Mouse (Mus musculus): Measurements from ENCODE around the gene Acad8. TPM values are rescaled to one million over a fixed set of nuclear protein-coding genes. Genes with fewer than 3 reads are reported as not detected.

The Acad8 gene
- total and polyA plus RNA-seq, 3 experiments: 32.0 to 56.3 (median 51.6) TPM

GRCm38 (mm10) chr9:26993900-26994299, 5.5 kb downstream of the Acad8 start:
- Histone ChIP-seq H3K4me3 (no peak overlapping the region), H3K4me1 (ENCODE audit: control insufficient read depth, insufficient read depth, low read length) (peaks cover 3% of the 10 kb centered on the region), H3K79me2 (replicated peaks; ENCODE audit: control insufficient read depth, insufficient read depth, low read length) (peaks cover 3% of the 10 kb centered on the region), H3K36me3 (ENCODE audit: control insufficient read depth, insufficient read depth, low read length) (peaks cover 2% of the 10 kb centered on the region; the same call in 1 of the 2 replicates), H3K27ac (no peak overlapping the region), H3K9ac (ENCODE audit: low read depth, low read length) (no peak overlapping the region), H3K27me3 (ENCODE audit: control insufficient read depth, insufficient read depth, low read length) (no peaks in the 10 kb centered on the region)
- intact Hi-C loops (cut with DNase I): no loop called here
- WGBS: 61% methylated on average over 3 of the region's 3 CpGs
- DNase-seq: no peak
- TF ChIP-seq EP300 (IDR thresholded peaks at IDR 0.05; ENCODE audit: insufficient read depth, low read depth, low read length) (no peak), CTCF (IDR thresholded peaks at IDR 0.05) (no peak), POLR2A (IDR thresholded peaks at IDR 0.05; ENCODE audit: insufficient read depth, low read depth, low read length) (no peak)

- Histone ChIP-seq H3K4me1 (ENCODE audit: control insufficient read depth, insufficient read depth, low read length) (peaks cover 2% of the 10 kb centered on the region), H3K36me3 (ENCODE audit: control insufficient read depth, insufficient read depth, low read length) (peaks cover under 1% of the 10 kb centered on the region; the same call in 1 of the 2 replicates), H3K9ac (ENCODE audit: low read depth, low read length) (no peak overlapping the region), H3K27ac (no peak overlapping the region), H3K27me3 (ENCODE audit: control insufficient read depth, insufficient read depth, low read length) (no peaks in the 10 kb centered on the region), H3K4me3 (no peak overlapping the region), H3K79me2 (replicated peaks; ENCODE audit: control insufficient read depth, insufficient read depth, low read length) (peaks cover 2% of the 10 kb centered on the region)
- no peak for DNase-seq
- intact Hi-C loops (cut with DNase I): no loop called here
- 78% methylated on average over 10 of the region's 10 CpGs for WGBS
- no peak for TF ChIP-seq POLR2A (IDR thresholded peaks at IDR 0.05; ENCODE audit: insufficient read depth, low read depth, low read length)
- TF ChIP-seq EP300 (IDR thresholded peaks at IDR 0.05; ENCODE audit: insufficient read depth, low read depth, low read length): no peak
- TF ChIP-seq CTCF (IDR thresholded peaks at IDR 0.05): no peak
Observed at GRCm38 (mm10) chr9:26993118-26993517, 6.2 kb downstream of the Acad8 start.

GRCm38 (mm10) chr9:26990181-26990580, 9.2 kb downstream of the Acad8 start:
- intact Hi-C loops (cut with DNase I): no loop called here
- H3K36me3 ChIP-seq (ENCODE audit: control insufficient read depth, insufficient read depth, low read length): peaks cover 2% of the 10 kb centered on the region
- DNase-seq: no peak
- H3K4me3 ChIP-seq: no peak overlapping the region
- TF ChIP-seq CTCF (IDR thresholded peaks at IDR 0.05) (no peak), POLR2A (IDR thresholded peaks at IDR 0.05; ENCODE audit: insufficient read depth, low read depth, low read length) (no peak), EP300 (IDR thresholded peaks at IDR 0.05; ENCODE audit: insufficient read depth, low read depth, low read length) (no peak)
- H3K27me3 ChIP-seq (ENCODE audit: control insufficient read depth, insufficient read depth, low read length): no peaks in the 10 kb centered on the region
- H3K9ac ChIP-seq (ENCODE audit: low read depth, low read length): no peak overlapping the region
- no peaks in the 10 kb centered on the region for H3K79me2 ChIP-seq (replicated peaks; ENCODE audit: control insufficient read depth, insufficient read depth, low read length)
- 79% methylated on average over 4 of the region's 4 CpGs for WGBS
- no peak overlapping the region for H3K27ac ChIP-seq
- H3K4me1 ChIP-seq (ENCODE audit: control insufficient read depth, insufficient read depth, low read length): no peaks in the 10 kb centered on the region

GRCm38 (mm10) chr9:26985668-26986277, 13.6 kb downstream of the Acad8 start:
- H3K27me3 ChIP-seq (ENCODE audit: control insufficient read depth, insufficient read depth, low read length): no peaks in the 10 kb centered on the region
- no peak for DNase-seq
- H3K4me3 ChIP-seq: no peak overlapping the region
- 85% methylated on average over 6 of the region's 6 CpGs for WGBS
- peaks cover 5% of the 10 kb centered on the region; the same call in 1 of the 2 replicates for H3K36me3 ChIP-seq (ENCODE audit: control insufficient read depth, insufficient read depth, low read length)
- intact Hi-C loops (cut with DNase I): no loop called here
- H3K27ac ChIP-seq: no peak overlapping the region
- H3K79me2 ChIP-seq (replicated peaks; ENCODE audit: control insufficient read depth, insufficient read depth, low read length): no peaks in the 10 kb centered on the region
- no peaks in the 10 kb centered on the region for H3K4me1 ChIP-seq (ENCODE audit: control insufficient read depth, insufficient read depth, low read length)
- TF ChIP-seq CTCF (IDR thresholded peaks at IDR 0.05) (no peak), POLR2A (IDR thresholded peaks at IDR 0.05; ENCODE audit: insufficient read depth, low read depth, low read length) (no peak), EP300 (IDR thresholded peaks at IDR 0.05; ENCODE audit: insufficient read depth, low read depth, low read length) (no peak)
- no peak overlapping the region for H3K9ac ChIP-seq (ENCODE audit: low read depth, low read length)

GRCm38 (mm10) chr9:26985090-26985613, 14.2 kb downstream of the Acad8 start:
- Histone ChIP-seq H3K4me1 (ENCODE audit: control insufficient read depth, insufficient read depth, low read length) (no peaks in the 10 kb centered on the region), H3K27ac (no peak overlapping the region), H3K9ac (ENCODE audit: low read depth, low read length) (no peak overlapping the region), H3K36me3 (ENCODE audit: control insufficient read depth, insufficient read depth, low read length) (peaks cover 5% of the 10 kb centered on the region; the same call in 1 of the 2 replicates), H3K27me3 (ENCODE audit: control insufficient read depth, insufficient read depth, low read length) (no peaks in the 10 kb centered on the region), H3K4me3 (no peak overlapping the region), H3K79me2 (replicated peaks; ENCODE audit: control insufficient read depth, insufficient read depth, low read length) (no peaks in the 10 kb centered on the region)
- no peak for DNase-seq
- 89% methylated on average over 2 of the region's 2 CpGs for WGBS
- no peak for TF ChIP-seq POLR2A (IDR thresholded peaks at IDR 0.05; ENCODE audit: insufficient read depth, low read depth, low read length)
- no peak for TF ChIP-seq EP300 (IDR thresholded peaks at IDR 0.05; ENCODE audit: insufficient read depth, low read depth, low read length)
- no peak for TF ChIP-seq CTCF (IDR thresholded peaks at IDR 0.05)
- intact Hi-C loops (cut with DNase I): no loop called here

- no peak overlapping the region for H3K27ac ChIP-seq
- no peak overlapping the region for H3K4me3 ChIP-seq
- TF ChIP-seq EP300 (IDR thresholded peaks at IDR 0.05; ENCODE audit: insufficient read depth, low read depth, low read length): no peak
- TF ChIP-seq POLR2A (IDR thresholded peaks at IDR 0.05; ENCODE audit: insufficient read depth, low read depth, low read length): no peak
- TF ChIP-seq CTCF (IDR thresholded peaks at IDR 0.05): no peak
- 96% methylated on average over 3 of the region's 3 CpGs for WGBS
- H3K4me1 ChIP-seq (ENCODE audit: control insufficient read depth, insufficient read depth, low read length): no peaks in the 10 kb centered on the region
- DNase-seq: no peak
- H3K36me3 ChIP-seq (ENCODE audit: control insufficient read depth, insufficient read depth, low read length): no peaks in the 10 kb centered on the region; the same call in 1 of the 2 replicates
- intact Hi-C loops (cut with DNase I): loop anchor here (5.0 kb wide), 1 partner anchor 196 kb away; no protein-coding TSS in a partner anchor
- H3K79me2 ChIP-seq (replicated peaks; ENCODE audit: control insufficient read depth, insufficient read depth, low read length): no peaks in the 10 kb centered on the region
- H3K27me3 ChIP-seq (ENCODE audit: control insufficient read depth, insufficient read depth, low read length): no peaks in the 10 kb centered on the region
- H3K9ac ChIP-seq (ENCODE audit: low read depth, low read length): no peak overlapping the region
Observed at GRCm38 (mm10) chr9:26978776-26979175, 20.6 kb downstream of the Acad8 start.
